Mouse (Mus musculus) small intestine, adult 2 months (tissue): ENCODE data around the gene Eps15. TPM values are rescaled to one million over a fixed set of nuclear protein-coding genes. Genes with fewer than 3 reads are reported as not detected.
A peak's percentile ranks its signal among the peaks of the same experiment; 100 is the strongest.

Source experiments
- H3K27ac ChIP-seq: fragments of 200-500 bp; 2 replicates; pipeline ENCODE4 v1.5.1; 2012; ENCODE audit warnings: low read depth, low read length, control low read depth, inconsistent platforms; ENCODE audit not compliant: insufficient read depth
- H3K27me3 ChIP-seq: fragments of 200-500 bp; 2 replicates; pipeline ENCODE4 v1.6.1; 2012; ENCODE audit warnings: mild to moderate bottlenecking, moderate library complexity, low read length, inconsistent platforms; ENCODE audit not compliant: control insufficient read depth, insufficient read depth
- H3K36me3 ChIP-seq: fragments of 200-500 bp; 2 replicates; pipeline ENCODE4 v1.6.1; 2012; ENCODE audit warnings: mild to moderate bottlenecking, low read length, control low read depth, inconsistent platforms; ENCODE audit not compliant: control insufficient read depth, insufficient read depth
- H3K4me1 ChIP-seq: fragments of 200-500 bp; 2 replicates; pipeline ENCODE4 v1.6.1; 2012; ENCODE audit warnings: low read length, inconsistent platforms, mixed read lengths; ENCODE audit not compliant: control insufficient read depth, insufficient read depth, insufficient read length
- H3K4me3 ChIP-seq: fragments of 200-500 bp; 2 replicates; pipeline ENCODE4 v1.5.1; 2012; ENCODE audit warnings: low read depth, mild to moderate bottlenecking, control low read depth, inconsistent platforms, low read length, moderate library complexity
- CTCF ChIP-seq: fragments of 200-500 bp; IDR thresholded peaks from 2 replicates; pipeline ENCODE4 v1.5.1; 2012; ENCODE audit warnings: low read depth, mild to moderate bottlenecking, control low read depth, inconsistent platforms, low read length, moderate library complexity, mixed read lengths; ENCODE audit not compliant: insufficient replicate concordance, insufficient read length; ENCODE audit errors: extremely low read depth
- POLR2A ChIP-seq: fragments of 200-500 bp; IDR thresholded peaks from 2 replicates; pipeline ENCODE4 v1.6.1; 2012; ENCODE audit warnings: low read depth, mild to moderate bottlenecking, control low read depth, inconsistent platforms, low read length, moderate library complexity
- WGBS: fragments of 180-500 bp; shearing (Covaris S2); methylation state at CpG from one replicate; pipeline ENCODE4 v1.1.7; 2018; 5-methylcytosine and 5-hydroxymethylcytosine counted together
- polyA plus RNA-seq: library from polyadenylated mRNA; depleted of rRNA; stranded (reverse); fragments of >200 nt; gene quantifications from 2 replicates; pipeline ENCODE4 v1.2.3, GENCODE M21; 2012

Eps15 gene
- polyA plus RNA-seq, 1 experiment, result 2.6 TPM

GRCm38 (mm10) chr4:109410681-109411376 is 130.8 kb downstream of the Eps15 start:
- H3K36me3 ChIP-seq, result no peaks in the 10 kb centered on the region
- no peak overlapping the region for H3K27ac ChIP-seq
- H3K4me3 ChIP-seq, result no peak overlapping the region
- no peak for TF ChIP-seq POLR2A
- no peak for TF ChIP-seq CTCF
- H3K27me3 ChIP-seq, result peaks cover 3% of the 10 kb centered on the region; the same call in 1 of the 2 replicates
- peaks cover 8% of the 10 kb centered on the region; the same call in 1 of the 2 replicates for H3K4me1 ChIP-seq
- WGBS, result 53% methylated on average over 9 of the region's 9 CpGs

DNA sequence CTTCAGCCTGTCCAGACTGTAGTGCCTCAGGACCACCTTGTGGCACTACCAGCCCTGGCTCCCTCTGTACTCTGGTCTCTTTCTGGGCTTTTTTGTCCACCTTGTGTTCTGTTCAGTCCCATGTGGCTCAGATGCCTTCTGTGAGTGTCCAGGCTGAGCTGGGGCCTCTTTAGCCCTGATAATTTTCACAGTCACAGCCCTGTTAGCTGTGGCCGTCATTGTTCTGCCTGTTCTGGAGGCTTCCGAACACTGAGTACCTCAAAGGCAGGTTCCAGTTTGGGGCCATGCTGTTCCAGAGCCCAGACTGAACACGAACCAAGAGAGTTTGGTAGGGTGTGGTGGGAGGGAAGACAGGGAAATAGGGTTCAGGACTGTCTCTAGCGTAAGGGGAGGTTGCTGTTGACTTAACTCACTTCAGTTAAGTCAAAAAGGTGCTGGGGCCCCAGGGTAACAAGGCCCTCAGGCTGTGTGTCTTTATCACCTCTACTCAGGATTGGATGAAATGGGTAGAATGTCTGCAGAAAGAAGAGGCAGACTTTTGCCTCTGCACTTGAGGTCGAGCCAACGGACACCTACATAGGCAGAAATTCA is 131.4 kb downstream of the Eps15 start:
- H3K36me3 ChIP-seq, result no peaks in the 10 kb centered on the region
- H3K27me3 ChIP-seq, result peaks cover 3% of the 10 kb centered on the region; the same call in 1 of the 2 replicates
- TF ChIP-seq CTCF, result no peak
- no peak for TF ChIP-seq POLR2A
- peaks cover 5% of the 10 kb centered on the region; the same call in 1 of the 2 replicates for H3K4me1 ChIP-seq
- H3K27ac ChIP-seq, result no peak overlapping the region
- 87% methylated on average over 6 of the region's 6 CpGs for whole genome bisulfite sequencing
- H3K4me3 ChIP-seq, result no peak overlapping the region

DNA sequence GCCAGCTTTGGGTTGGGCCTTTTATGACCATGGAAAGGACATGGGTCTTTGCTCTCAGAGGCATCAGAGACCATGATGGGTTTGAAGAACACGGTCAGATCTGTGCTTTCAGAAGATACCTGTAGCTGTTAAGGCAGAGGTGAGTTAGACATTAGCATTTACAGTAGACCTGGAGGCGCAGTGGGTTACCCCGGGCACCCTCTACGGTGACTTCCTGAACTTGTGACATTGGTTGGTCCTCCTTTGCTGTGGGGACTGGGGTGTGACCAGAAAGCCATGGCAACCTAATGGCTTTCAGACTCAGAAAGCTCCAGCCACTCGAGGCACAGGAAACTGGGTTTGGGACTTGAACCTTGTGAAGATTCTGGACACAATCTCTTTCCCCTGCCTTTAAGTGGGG is 132.2 kb downstream of the Eps15 start:
- no peaks in the 10 kb centered on the region for H3K36me3 ChIP-seq
- no peak for TF ChIP-seq POLR2A
- no peak overlapping the region for H3K4me3 ChIP-seq
- H3K27ac ChIP-seq, result no peak overlapping the region
- peaks cover under 1% of the 10 kb centered on the region; the same call in 1 of the 2 replicates for H3K27me3 ChIP-seq
- 88% methylated on average over 5 of the region's 5 CpGs for WGBS
- H3K4me1 ChIP-seq, result peaks cover 5% of the 10 kb centered on the region; the same call in 1 of the 2 replicates

GRCm38 (mm10) chr4:109417998-109418397 is 137.9 kb downstream of the Eps15 start:
- TF ChIP-seq CTCF, result no peak
- WGBS, result 68% methylated on average over 1 of the region's 1 CpGs
- peaks cover 13% of the 10 kb centered on the region for H3K4me1 ChIP-seq
- no peak overlapping the region for H3K4me3 ChIP-seq
- H3K27ac ChIP-seq, result no peak overlapping the region
- no peaks in the 10 kb centered on the region for H3K36me3 ChIP-seq
- no peaks in the 10 kb centered on the region for H3K27me3 ChIP-seq

DNA sequence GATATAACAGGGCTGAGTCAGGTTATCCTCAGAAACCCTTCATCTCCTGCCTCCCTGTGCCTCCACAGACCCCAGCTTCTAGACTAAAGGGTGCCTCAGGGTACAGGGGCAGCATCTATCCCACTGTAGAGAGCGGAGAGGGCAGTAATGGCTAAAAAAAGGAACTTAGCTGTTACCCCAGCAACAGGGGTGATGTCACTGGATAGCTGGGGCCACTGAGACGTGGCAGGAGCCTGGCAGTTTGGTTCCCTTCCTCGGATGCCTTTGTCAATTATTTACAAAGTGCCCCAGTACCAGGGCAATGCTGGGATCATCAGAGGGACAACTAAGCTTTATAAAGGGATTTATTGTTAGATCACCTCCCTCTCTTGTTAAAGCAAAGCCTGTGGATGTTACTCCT is 138.9 kb downstream of the Eps15 start:
- H3K27ac ChIP-seq, result no peak overlapping the region
- H3K4me3 ChIP-seq, result no peak overlapping the region
- WGBS, result 39% methylated on average over 3 of the region's 3 CpGs
- H3K27me3 ChIP-seq, result no peaks in the 10 kb centered on the region
- H3K36me3 ChIP-seq, result no peaks in the 10 kb centered on the region
- no peak for TF ChIP-seq CTCF
- TF ChIP-seq POLR2A, result no peak
- H3K4me1 ChIP-seq, result peaks cover 13% of the 10 kb centered on the region

DNA sequence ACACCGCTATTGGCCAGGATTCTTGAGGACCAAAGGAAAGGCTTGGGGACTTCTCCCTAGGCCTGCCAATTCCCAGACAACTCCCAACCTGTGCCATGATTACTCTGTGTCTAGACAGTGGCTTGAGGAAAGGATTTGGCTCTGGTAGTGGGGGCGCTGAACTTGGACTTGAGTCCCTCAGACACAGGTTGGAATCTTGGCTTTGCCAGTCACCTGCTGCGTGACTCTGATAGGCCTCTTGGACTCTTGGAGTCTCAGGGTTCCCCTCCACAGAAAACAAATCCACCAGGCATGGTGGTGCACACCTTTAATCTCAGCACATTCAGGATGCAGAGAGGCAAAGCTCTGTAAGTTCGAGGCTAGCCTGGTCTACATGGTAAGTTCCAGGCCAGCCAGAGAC is 139.5 kb downstream of the Eps15 start:
- no peak overlapping the region for H3K4me3 ChIP-seq
- TF ChIP-seq POLR2A (no peak), CTCF (no peak)
- no peaks in the 10 kb centered on the region for H3K27me3 ChIP-seq
- H3K36me3 ChIP-seq, result no peaks in the 10 kb centered on the region
- 66% methylated on average over 4 of the region's 4 CpGs for WGBS
- peaks cover 13% of the 10 kb centered on the region for H3K4me1 ChIP-seq
- no peak overlapping the region for H3K27ac ChIP-seq

- peaks cover 13% of the 10 kb centered on the region for H3K4me1 ChIP-seq
- TF ChIP-seq CTCF, result 0 out of 2 replicates have a peak, but pooled peaks have one; percentile 45
- no peak for TF ChIP-seq POLR2A
- WGBS, result 39% methylated on average over 8 of the region's 8 CpGs
- no peak overlapping the region for H3K4me3 ChIP-seq
- H3K27me3 ChIP-seq, result no peaks in the 10 kb centered on the region
- no peak overlapping the region for H3K27ac ChIP-seq
- H3K36me3 ChIP-seq, result no peaks in the 10 kb centered on the region
Measured at GRCm38 (mm10) chr4:109420138-109420795, 140.2 kb downstream of the Eps15 start.

DNA sequence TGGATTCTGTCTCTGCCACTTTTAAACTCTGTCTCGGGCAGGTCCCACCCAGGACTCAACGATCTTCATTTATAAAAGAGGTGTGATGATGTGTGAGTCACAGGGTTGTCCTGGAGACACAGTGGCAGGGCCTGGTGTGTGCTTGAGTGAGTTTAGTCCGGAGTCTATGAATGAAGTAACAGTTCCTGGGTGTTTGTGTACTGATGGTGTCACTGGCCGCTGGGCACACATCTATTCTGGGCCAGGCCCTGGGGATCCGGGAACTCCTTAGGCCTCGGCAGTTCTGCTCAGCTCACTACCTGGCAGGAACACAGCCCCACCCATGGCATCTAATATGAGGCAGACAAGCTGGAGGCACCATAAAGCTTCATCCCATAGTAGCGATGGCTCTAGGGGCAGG is 141.5 kb downstream of the Eps15 start:
- Histone ChIP-seq H3K4me3 (no peak overlapping the region), H3K27me3 (no peaks in the 10 kb centered on the region), H3K27ac (no peak overlapping the region), H3K36me3 (no peaks in the 10 kb centered on the region), H3K4me1 (peaks cover 13% of the 10 kb centered on the region)
- WGBS, result 78% methylated on average over 7 of the region's 7 CpGs
- TF ChIP-seq POLR2A (no peak), CTCF (no peak)
